Mouse (Mus musculus) bone marrow macrophage, adult 2 months (primary cell): ENCODE measurements around the gene Hoxc11.

ENCODE experiments used
- CTCF ChIP-seq: IDR thresholded peaks from 2 replicates; pipeline ENCODE4 v1.5.1; 2012; ENCODE audit warnings: low read depth, mild to moderate bottlenecking, low read length, moderate library complexity
- POLR2A ChIP-seq: IDR thresholded peaks from 2 replicates; pipeline ENCODE4 v1.6.1; 2012; ENCODE audit warnings: mild to moderate bottlenecking, low read depth, low read length, borderline replicate concordance

DNA sequence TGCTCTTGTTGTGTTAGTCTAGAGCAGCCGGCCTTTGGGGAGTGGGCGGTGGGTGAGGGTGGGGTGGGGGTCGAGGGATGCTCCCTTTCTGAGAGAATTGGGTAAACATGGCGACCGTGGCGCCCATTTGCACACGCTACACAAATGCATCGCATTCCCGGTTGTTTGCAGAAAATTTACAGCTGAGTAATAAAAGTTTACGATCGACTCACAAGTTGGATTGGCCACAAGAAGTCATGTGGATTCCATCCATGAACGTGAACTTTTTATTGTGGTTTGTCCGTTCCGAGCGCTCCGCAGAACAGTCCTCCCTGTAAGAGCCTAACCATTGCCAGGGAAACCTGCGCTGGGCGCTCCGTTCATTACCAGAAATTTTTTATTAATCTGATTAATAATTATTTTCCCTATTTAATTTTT is 43.7 kb downstream of the Hoxc11 start, which contains the start of gene Hoxc6:
- TF ChIP-seq CTCF (no peak), POLR2A (no peak)
